8 mouse cellular contexts compared by ENCODE assay signal in the genomic region with DNA sequence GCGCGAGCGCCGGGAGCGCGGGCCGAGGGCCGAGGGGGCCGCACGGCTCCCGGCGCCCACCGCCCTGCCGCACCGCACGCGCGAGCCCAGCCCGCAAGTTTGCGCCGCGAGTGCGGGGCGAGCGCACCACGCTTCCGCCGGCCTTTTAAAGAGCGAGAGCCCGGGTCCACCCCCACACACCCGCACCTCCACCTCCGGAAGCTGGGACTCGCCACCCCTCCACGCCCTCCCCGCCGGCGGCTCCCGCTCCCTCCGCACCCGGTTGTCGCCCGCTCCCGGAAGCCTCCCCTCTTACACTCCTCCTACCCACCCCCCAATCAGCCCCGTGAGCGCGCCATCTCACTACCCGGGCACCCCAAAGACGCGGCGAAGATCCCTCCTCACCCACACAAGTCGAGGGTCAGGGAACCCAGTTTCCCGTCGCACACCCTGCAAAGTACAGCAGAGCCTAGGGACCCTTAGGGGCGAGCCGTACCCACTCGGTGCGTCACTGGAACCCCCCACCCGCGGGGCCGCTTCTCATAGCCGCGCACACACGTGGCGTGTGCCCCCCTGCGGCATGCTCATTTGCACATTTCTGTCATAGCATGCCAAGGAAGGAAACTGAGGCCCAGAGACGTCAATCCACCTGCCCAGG. TPM values are rescaled to one million over a fixed set of nuclear protein-coding genes. Genes with fewer than 3 reads are reported as not detected.
DNase-seq lines count a peak whose midpoint lies in the region; ATAC-seq and TF ChIP-seq lines count a peak whose summit lies in the region.

No protein-coding gene starts in this region.

- peaks cover 11% of the 10 kb centered on the region for H3K4me1 ChIP-seq in kidney, embryonic 14.5 days (ENCODE audit: control insufficient read depth, insufficient read depth, low read length)
- peaks cover 72% of the 10 kb centered on the region for H3K4me1 ChIP-seq in forebrain, embryonic 10.5 days
- H3K4me1 ChIP-seq in liver, embryonic 14.5 days (replicated peaks; ENCODE audit: control insufficient read depth in 2 of 2, insufficient read depth in 2 of 2, low read length in 1 of 2) = no peaks in the 10 kb centered on the region

- 1% methylated on average over 53 of the region's 66 CpGs for WGBS in kidney, embryonic 14.5 days
- WGBS in forebrain, embryonic 10.5 days = 1% methylated on average over 32 of the region's 66 CpGs
- 3% methylated on average over 55 of the region's 66 CpGs for WGBS in liver, embryonic 14.5 days (ENCODE audit: insufficient replicate concordance)

- no peaks in the 10 kb centered on the region for H3K36me3 ChIP-seq in kidney, embryonic 14.5 days (ENCODE audit: control insufficient read depth, insufficient read depth, low read length)
- H3K36me3 ChIP-seq in forebrain, embryonic 10.5 days (replicated peaks) = no peaks in the 10 kb centered on the region
- H3K36me3 ChIP-seq in liver, embryonic 14.5 days (replicated peaks; ENCODE audit: control insufficient read depth, insufficient read depth, low read depth) = no peaks in the 10 kb centered on the region

- H3K4me2 ChIP-seq in kidney, embryonic 14.5 days (replicated peaks; ENCODE audit: low read depth, low read length) = peak overlapping the region; percentile 100
- peak overlapping the region; percentile 51 for H3K4me2 ChIP-seq in liver, embryonic 14.5 days (ENCODE audit: low read depth)

- H3K4me3 ChIP-seq in kidney, embryonic 14.5 days (ENCODE audit: low read length) = peak overlapping the region; percentile 45
- H3K4me3 ChIP-seq in forebrain, embryonic 10.5 days = peak overlapping the region; percentile 65
- peak overlapping the region in 1 of 2 experiments; percentile 36; a peak in 2 of 4 replicates for H3K4me3 ChIP-seq in liver, embryonic 14.5 days (ENCODE audit: insufficient read depth in 1 of 2, low read depth in 2 of 2, low read length in 2 of 2)

- no peak overlapping the region for H3K27ac ChIP-seq in kidney, embryonic 14.5 days (ENCODE audit: low read depth, low read length)
- peak overlapping the region; percentile 72 for H3K27ac ChIP-seq in forebrain, embryonic 10.5 days
- H3K27ac ChIP-seq in liver, embryonic 14.5 days = no peak overlapping the region

- TF ChIP-seq CTCF in liver, embryonic 14.5 days (IDR thresholded peaks at IDR 0.05; ENCODE audit: low read depth) = no peak

- no peak for TF ChIP-seq EP300 in liver, embryonic 14.5 days (IDR thresholded peaks at IDR 0.05; ENCODE audit: low read depth)

- peaks cover 67% of the 10 kb centered on the region for H3K27me3 ChIP-seq in kidney, embryonic 14.5 days (ENCODE audit: control insufficient read depth, insufficient read depth, low read length)
- peaks cover 99% of the 10 kb centered on the region for H3K27me3 ChIP-seq in forebrain, embryonic 10.5 days (ENCODE audit: poor library complexity, severe bottlenecking)
- H3K27me3 ChIP-seq in liver, embryonic 14.5 days (ENCODE audit: control insufficient read depth, insufficient read depth, low read length) = peaks cover 58% of the 10 kb centered on the region

- no peaks in the 10 kb centered on the region for H3K9me3 ChIP-seq in kidney, embryonic 14.5 days (ENCODE audit: control insufficient read depth, low read length)
- H3K9me3 ChIP-seq in forebrain, embryonic 10.5 days = no peaks in the 10 kb centered on the region
- no peaks in the 10 kb centered on the region for H3K9me3 ChIP-seq in liver, embryonic 14.5 days (ENCODE audit: control insufficient read depth, low read length)

- H3K9ac ChIP-seq in kidney, embryonic 14.5 days (ENCODE audit: low read depth, low read length) = peak overlapping the region; percentile 58
- H3K9ac ChIP-seq in liver, embryonic 14.5 days (replicated peaks) = no peak overlapping the region

- no peak for ATAC-seq in kidney, embryonic 14.5 days (ENCODE audit: low FRiP score, low TSS enrichment)
- peak; percentile 23 for ATAC-seq in activated CD4-positive, CD25-positive, alpha-beta regulatory T cell, adult 4 months
- ATAC-seq in liver, embryonic 14.5 days (ENCODE audit: insufficient read depth) = no peak

- no peak for DNase-seq in kidney, postnatal 36 days
- DNase-seq in forebrain, embryonic 10.5 days (ENCODE audit: extremely low spot score, low spot score) = no peak
- no peak for DNase-seq in liver, embryonic 14.5 days (ENCODE audit: low read depth in 3 of 3, low spot score in 3 of 3)
- peak; percentile 46 for DNase-seq in thymus, postnatal 0 days (ENCODE audit: low spot score)
- DNase-seq in natural killer cell, adult 2 months (ENCODE audit: low spot score in 2 of 2) = no peak
- no peak for DNase-seq in ovary, postnatal 14 days (ENCODE audit: low spot score)

RNA-seq across cellular contexts. Expression of a gene that starts 7.8 kb away (rescaled TPM):
- polyA plus RNA-seq in kidney, embryonic 14.5 days (2014; fragmentation: Nextera tagmentation; extraction: Ambion mirVana) = 0.50 and 1.6 TPM in 2 replicates
- polyA plus RNA-seq in activated CD4-positive, CD25-positive, alpha-beta regulatory T cell, adult 4 months (2017; shearing (Covaris generic)) = under 1 TPM in 1 of 2 experiments, not detected in 1; 0.18 TPM
- 0.61 and 0.73 TPM in 2 replicates for polyA plus RNA-seq in forebrain, embryonic 10.5 days (2016; fragmentation: Nextera tagmentation; extraction: Ambion mirVana)
- 0.01 and 0.04 TPM in 2 replicates for polyA plus RNA-seq in liver, embryonic 14.5 days (2012; rRNA removed)
- polyA plus RNA-seq in liver, embryonic 14.5 days (2014; fragmentation: Nextera tagmentation; extraction: Ambion mirVana) = not detected in 2 replicates
- polyA plus RNA-seq in thymus, postnatal 0 days (2015; fragmentation: Nextera tagmentation; extraction: Ambion mirVana) = 0.69 and 0.78 TPM in 2 replicates

RNA-seq across cellular contexts. Expression of a gene that starts 42.9 kb away (rescaled TPM):
- polyA plus RNA-seq in kidney, embryonic 14.5 days (2014; fragmentation: Nextera tagmentation; extraction: Ambion mirVana) = 351 and 355 TPM in 2 replicates
- polyA plus RNA-seq in activated CD4-positive, CD25-positive, alpha-beta regulatory T cell, adult 4 months (2017; shearing (Covaris generic)) = 10 to 100 TPM; 48.0 to 73.5 TPM
- polyA plus RNA-seq in forebrain, embryonic 10.5 days (2016; fragmentation: Nextera tagmentation; extraction: Ambion mirVana) = 821 and 911 TPM in 2 replicates
- polyA plus RNA-seq in liver, embryonic 14.5 days (2012; rRNA removed) = 149 and 182 TPM in 2 replicates
- 162 and 180 TPM in 2 replicates for polyA plus RNA-seq in liver, embryonic 14.5 days (2014; fragmentation: Nextera tagmentation; extraction: Ambion mirVana)
- 356 and 471 TPM in 2 replicates for polyA plus RNA-seq in thymus, postnatal 0 days (2015; fragmentation: Nextera tagmentation; extraction: Ambion mirVana)

RNA-seq across cellular contexts. Expression of a gene that starts 52.2 kb away (rescaled TPM):
- polyA plus RNA-seq in kidney, embryonic 14.5 days (2014; fragmentation: Nextera tagmentation; extraction: Ambion mirVana) = 17.4 and 22.3 TPM in 2 replicates
- 100 to 1,000 TPM in 1 of 2 experiments, 10 to 100 TPM in 1; 98.5 to 118 TPM for polyA plus RNA-seq in activated CD4-positive, CD25-positive, alpha-beta regulatory T cell, adult 4 months (2017; shearing (Covaris generic))
- 12.5 and 12.7 TPM in 2 replicates for polyA plus RNA-seq in forebrain, embryonic 10.5 days (2016; fragmentation: Nextera tagmentation; extraction: Ambion mirVana)
- polyA plus RNA-seq in liver, embryonic 14.5 days (2012; rRNA removed) = 9.9 and 11.7 TPM in 2 replicates
- polyA plus RNA-seq in liver, embryonic 14.5 days (2014; fragmentation: Nextera tagmentation; extraction: Ambion mirVana) = 15.2 and 18.9 TPM in 2 replicates
- 109 and 111 TPM in 2 replicates for polyA plus RNA-seq in thymus, postnatal 0 days (2015; fragmentation: Nextera tagmentation; extraction: Ambion mirVana)
